Mouse (Mus musculus): ENCODE results near the gene Gm11567. TPM values are rescaled to one million over a fixed set of nuclear protein-coding genes. Genes with fewer than 3 reads are reported as not detected.
A peak's percentile ranks its signal among the peaks of the same experiment; 100 is the strongest.
"Not testable (repeated sequence)": the region's sequence is repeated elsewhere in the genome, so short reads cannot be mapped to it uniquely, and the experiment has no call there.

The Gm11567 gene
- not detected for polyA plus RNA-seq (2012; fragmentation: generic; extraction: Trizol)
- long read RNA-seq, experiment 1 = 0 reads
- long read RNA-seq, experiment 2 = 0 reads

- not testable (repeated sequence) for H3K27me3 ChIP-seq (ENCODE audit: control insufficient read depth, insufficient read depth, insufficient read length); H3K36me3 ChIP-seq (ENCODE audit: control insufficient read depth, insufficient read depth); H3K79me2 ChIP-seq (ENCODE audit: control insufficient read depth, insufficient read depth); H3ac ChIP-seq (ENCODE audit: control insufficient read depth, insufficient read length, low read depth); H3K79me3 ChIP-seq (ENCODE audit: low read depth); H3K4me3 ChIP-seq (ENCODE audit: insufficient read depth, poor library complexity, severe bottlenecking)
Observed at GRCm38 (mm10) chr11:99878887-99879286, at the start of gene Gm11567. Gene Gm11567, plus strand, starts transcription at chr11:99879187.

- no peak within 1 kb of the TSS for H3ac ChIP-seq (ENCODE audit: control insufficient read depth, insufficient read length, low read depth)
- no peaks in the 10 kb centered on the region for H3K36me3 ChIP-seq (ENCODE audit: control insufficient read depth, insufficient read depth)
- H3K4me3 ChIP-seq (ENCODE audit: insufficient read depth, poor library complexity, severe bottlenecking) = no peak within 1 kb of the TSS
- no peak for TF ChIP-seq MAX (IDR thresholded peaks at IDR 0.05)
- H3K27me3 ChIP-seq (ENCODE audit: control insufficient read depth, insufficient read depth, insufficient read length) = peaks cover 9% of the 10 kb centered on the region
- H3K79me3 ChIP-seq (ENCODE audit: low read depth) = no peaks in the 10 kb centered on the region
- no peaks in the 10 kb centered on the region for H3K79me2 ChIP-seq (ENCODE audit: control insufficient read depth, insufficient read depth)
Observed at GRCm38 (mm10) chr11:99837966-99838365, 41.0 kb upstream of the Gm11567 start, which contains the start of gene 2300003K06Rik. Gene 2300003K06Rik, minus strand, starts transcription at chr11:99838066.

- H3K36me3 ChIP-seq (ENCODE audit: control insufficient read depth, insufficient read depth) = no peaks in the 10 kb centered on the region
- no peak for TF ChIP-seq FOSL1 (IDR thresholded peaks at IDR 0.05; ENCODE audit: insufficient read depth, low read length, poor library complexity, severe bottlenecking)
- no peak for TF ChIP-seq MYOD1 (IDR thresholded peaks at IDR 0.05; ENCODE audit: control insufficient read depth, insufficient read length, low read depth)
- no peak for TF ChIP-seq CTCF (IDR thresholded peaks at IDR 0.05; ENCODE audit: control insufficient read depth, insufficient read depth, insufficient read length)
- no peak for TF ChIP-seq MYOG (IDR thresholded peaks at IDR 0.05; ENCODE audit: control insufficient read depth, extremely low read depth, insufficient read length)
- no peak for TF ChIP-seq MAX (IDR thresholded peaks at IDR 0.05)
- no peak for TF ChIP-seq CEBPB (IDR thresholded peaks at IDR 0.05; ENCODE audit: low read depth)
- TF ChIP-seq USF1 (IDR thresholded peaks at IDR 0.05; ENCODE audit: low read depth) = no peak
- H3K79me2 ChIP-seq (ENCODE audit: control insufficient read depth, insufficient read depth) = no peaks in the 10 kb centered on the region
- H3K4me3 ChIP-seq (ENCODE audit: insufficient read depth, poor library complexity, severe bottlenecking) = no peak overlapping the region
- H3K79me3 ChIP-seq (ENCODE audit: low read depth) = no peaks in the 10 kb centered on the region
- H3K27me3 ChIP-seq (ENCODE audit: control insufficient read depth, insufficient read depth, insufficient read length) = peaks cover 7% of the 10 kb centered on the region
- no peak overlapping the region for H3ac ChIP-seq (ENCODE audit: control insufficient read depth, insufficient read length, low read depth)
Observed at GRCm38 (mm10) chr11:99842185-99842584, 36.8 kb upstream of the Gm11567 start.

- no peak overlapping the region for H3ac ChIP-seq (ENCODE audit: control insufficient read depth, insufficient read length, low read depth)
- no peaks in the 10 kb centered on the region for H3K27me3 ChIP-seq (ENCODE audit: control insufficient read depth, insufficient read depth, insufficient read length)
- no peak overlapping the region for H3K4me3 ChIP-seq (ENCODE audit: insufficient read depth, poor library complexity, severe bottlenecking)
- H3K79me2 ChIP-seq (ENCODE audit: control insufficient read depth, insufficient read depth) = no peaks in the 10 kb centered on the region
- no peaks in the 10 kb centered on the region for H3K36me3 ChIP-seq (ENCODE audit: control insufficient read depth, insufficient read depth)
- H3K79me3 ChIP-seq (ENCODE audit: low read depth) = no peaks in the 10 kb centered on the region
- TF ChIP-seq MYOD1 (IDR thresholded peaks at IDR 0.05; ENCODE audit: control insufficient read depth, insufficient read length, low read depth) (peak; percentile 86), USF1 (IDR thresholded peaks at IDR 0.05; ENCODE audit: low read depth) (no peak), MYOG (IDR thresholded peaks at IDR 0.05; ENCODE audit: control insufficient read depth, extremely low read depth, insufficient read length) (no peak)
Observed at GRCm38 (mm10) chr11:99846746-99847145, 32.2 kb upstream of the Gm11567 start.

- no peak within 1 kb of the TSS for H3K4me3 ChIP-seq (ENCODE audit: insufficient read depth, poor library complexity, severe bottlenecking)
- no peaks in the 10 kb centered on the region for H3K36me3 ChIP-seq (ENCODE audit: control insufficient read depth, insufficient read depth)
- TF ChIP-seq CEBPB (IDR thresholded peaks at IDR 0.05; ENCODE audit: low read depth) (no peak), MYOG (IDR thresholded peaks at IDR 0.05; ENCODE audit: control insufficient read depth, extremely low read depth, insufficient read length) (no peak), MYOD1 (IDR thresholded peaks at IDR 0.05; ENCODE audit: control insufficient read depth, insufficient read length, low read depth) (no peak), CTCF (IDR thresholded peaks at IDR 0.05; ENCODE audit: control insufficient read depth, insufficient read depth, insufficient read length) (no peak), USF1 (IDR thresholded peaks at IDR 0.05; ENCODE audit: low read depth) (no peak), MAX (IDR thresholded peaks at IDR 0.05) (no peak), FOSL1 (IDR thresholded peaks at IDR 0.05; ENCODE audit: insufficient read depth, low read length, poor library complexity, severe bottlenecking) (no peak)
Observed at GRCm38 (mm10) chr11:99851508-99851907, 27.5 kb upstream of the Gm11567 start, which contains the start of gene Krtap4-16. Gene Krtap4-16, minus strand, starts transcription at chr11:99851608.

GRCm38 (mm10) chr11:99854121-99854520 is 24.9 kb upstream of the Gm11567 start:
- TF ChIP-seq CEBPB (IDR thresholded peaks at IDR 0.05; ENCODE audit: low read depth) (no peak), MYOD1 (IDR thresholded peaks at IDR 0.05; ENCODE audit: control insufficient read depth, insufficient read length, low read depth) (no peak), MAX (IDR thresholded peaks at IDR 0.05) (no peak), CTCF (IDR thresholded peaks at IDR 0.05; ENCODE audit: control insufficient read depth, insufficient read depth, insufficient read length) (no peak)
- no peaks in the 10 kb centered on the region for H3K79me3 ChIP-seq (ENCODE audit: low read depth)
- no peaks in the 10 kb centered on the region for H3K79me2 ChIP-seq (ENCODE audit: control insufficient read depth, insufficient read depth)
- H3K36me3 ChIP-seq (ENCODE audit: control insufficient read depth, insufficient read depth) = no peaks in the 10 kb centered on the region
- H3K4me3 ChIP-seq (ENCODE audit: insufficient read depth, poor library complexity, severe bottlenecking) = no peak overlapping the region
- no peaks in the 10 kb centered on the region for H3K27me3 ChIP-seq (ENCODE audit: control insufficient read depth, insufficient read depth, insufficient read length)
- no peak overlapping the region for H3ac ChIP-seq (ENCODE audit: control insufficient read depth, insufficient read length, low read depth)

More at GRCm38 (mm10) chr11:99851508-99851907, 27.5 kb upstream of the Gm11567 start, which contains the start of gene Krtap4-16:
- Histone ChIP-seq H3ac (ENCODE audit: control insufficient read depth, insufficient read length, low read depth) (no peak within 1 kb of the TSS), H3K79me3 (ENCODE audit: low read depth) (no peaks in the 10 kb centered on the region), H3K27me3 (ENCODE audit: control insufficient read depth, insufficient read depth, insufficient read length) (no peaks in the 10 kb centered on the region), H3K79me2 (ENCODE audit: control insufficient read depth, insufficient read depth) (no peaks in the 10 kb centered on the region)
